Mouse (Mus musculus) CH12.LX (cell line): ENCODE measurements around the gene Wnt3a.

Experiments
- CTCF ChIP-seq, 2 experiments: IDR thresholded peaks in 1 of 2; conservative IDR thresholded peaks in 1 of 2; 2 replicates each; pipeline ENCODE4 v1.5.1; 2011 to 2012; ENCODE audit warnings: low read depth in 2 of 2, low read length in 2 of 2, improper control_type of control experiment in 1 of 2, inconsistent platforms in 1 of 2, mild to moderate bottlenecking in 1 of 2, moderate library complexity in 1 of 2
- POLR2A ChIP-seq: IDR thresholded peaks from 2 replicates; pipeline ENCODE4 v1.6.1; 2011; ENCODE audit warnings: low read depth, mild to moderate bottlenecking, improper control_type of control experiment, low read length

- TF ChIP-seq CTCF (conservative IDR thresholded peaks at IDR 0.05 in 1 of 2, IDR thresholded peaks at IDR 0.05 in 1 of 2; ENCODE audit: low read depth in 2 of 2, low read length in 2 of 2), result no peak
- no peak for TF ChIP-seq POLR2A
Measured at GRCm38 (mm10) chr11:59312060-59312459, 21.5 kb upstream of the Wnt3a start.
